Mouse (Mus musculus): ENCODE results near the gene Rac1. TPM values are rescaled to one million over a fixed set of nuclear protein-coding genes. Genes with fewer than 3 reads are reported as not detected.
"Not testable (repeated sequence)": the region's sequence is repeated elsewhere in the genome, so short reads cannot be mapped to it uniquely, and the experiment has no call there.

The Rac1 gene
- polyA plus RNA-seq, 1 experiment from 2014 or later, result 346 TPM

- no peaks in the 10 kb centered on the region for H3K27me3 ChIP-seq (ENCODE audit: poor library complexity, severe bottlenecking)
- H3K4me1 ChIP-seq, result no peaks in the 10 kb centered on the region
- H3K9me3 ChIP-seq, result no peaks in the 10 kb centered on the region
- no peak overlapping the region for H3K27ac ChIP-seq
- no peak overlapping the region for H3K4me3 ChIP-seq
- 91% methylated on average over 8 of the region's 8 CpGs for WGBS
- no peak for DNase-seq (ENCODE audit: extremely low spot score, low spot score)
- H3K36me3 ChIP-seq (replicated peaks), result peaks cover 93% of the 10 kb centered on the region
Observed at GRCm38 (mm10) chr5:143501140-143501539, 26.7 kb downstream of the Rac1 start.

DNA sequence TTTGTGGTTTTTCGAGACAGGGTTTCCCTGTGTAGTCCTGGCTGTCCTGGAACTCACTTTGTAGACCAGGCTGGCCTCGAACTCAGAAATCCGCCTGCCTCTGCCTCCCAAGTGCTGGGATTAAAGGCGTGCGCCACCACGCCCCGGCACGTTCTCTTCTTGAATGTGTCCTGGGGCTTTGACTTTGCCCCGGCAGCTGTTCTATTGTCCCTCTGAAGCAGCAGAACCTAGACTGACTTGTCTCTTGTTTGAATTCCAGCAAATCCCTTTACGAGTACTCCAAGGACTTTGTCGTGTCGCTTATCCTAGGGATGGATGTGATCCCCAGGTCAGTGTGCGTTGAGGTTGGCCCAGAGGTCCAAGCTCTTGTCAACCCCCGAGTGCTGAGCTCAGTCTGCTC, 27.1 kb downstream of the Rac1 start:
- H3K27me3 ChIP-seq (ENCODE audit: poor library complexity, severe bottlenecking); DNase-seq (ENCODE audit: extremely low spot score, low spot score); H3K4me1 ChIP-seq; H3K9me3 ChIP-seq; H3K27ac ChIP-seq; H3K4me3 ChIP-seq: not testable (repeated sequence)
- peaks cover 93% of the 10 kb centered on the region for H3K36me3 ChIP-seq (replicated peaks)
- WGBS, result 91% methylated on average over 14 of the region's 14 CpGs

DNA sequence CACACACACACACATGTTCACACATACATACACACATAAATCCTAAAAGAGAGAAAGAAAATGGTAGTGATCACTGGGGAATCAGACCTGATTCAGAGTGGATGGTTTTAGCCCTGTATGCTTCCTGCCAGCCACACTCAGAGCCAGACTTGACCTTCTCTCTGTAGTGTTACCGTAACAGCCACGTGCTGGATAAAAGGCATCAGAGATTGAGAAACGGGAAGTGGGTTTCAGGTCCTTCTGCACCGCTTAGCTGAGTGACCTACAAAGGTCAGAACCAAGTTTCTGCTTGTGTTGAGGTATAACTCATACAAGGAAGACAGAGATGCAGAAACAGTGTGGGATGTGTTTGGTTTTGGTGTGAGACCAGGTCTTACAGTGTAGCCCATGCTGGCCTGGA, 28.1 kb downstream of the Rac1 start:
- 90% methylated on average over 4 of the region's 4 CpGs for WGBS
- Histone ChIP-seq H3K27ac (no peak overlapping the region), H3K9me3 (no peaks in the 10 kb centered on the region), H3K27me3 (ENCODE audit: poor library complexity, severe bottlenecking) (no peaks in the 10 kb centered on the region), H3K4me3 (no peak overlapping the region), H3K4me1 (no peaks in the 10 kb centered on the region), H3K36me3 (replicated peaks) (peaks cover 93% of the 10 kb centered on the region)
- DNase-seq (ENCODE audit: extremely low spot score, low spot score), result no peak

DNA sequence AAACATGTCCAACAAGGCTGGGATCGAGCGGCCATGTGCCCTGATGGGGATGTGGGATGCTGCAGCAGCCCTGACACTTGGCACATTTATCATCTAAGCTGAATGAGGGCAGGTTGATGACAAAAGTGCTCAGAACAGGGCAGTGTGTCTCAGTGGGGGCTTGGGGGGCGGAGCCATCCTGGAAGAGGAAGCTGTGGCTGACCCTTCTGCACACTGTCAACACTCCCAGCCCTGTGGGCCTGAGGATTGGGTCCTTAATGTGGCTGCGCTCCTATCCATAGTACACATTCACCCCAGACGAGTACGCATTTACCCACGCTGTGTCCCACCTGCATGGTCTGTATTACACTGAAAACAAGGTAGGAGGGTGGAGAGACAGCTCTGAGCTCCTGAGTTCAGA, 28.6 kb downstream of the Rac1 start:
- no peak overlapping the region for H3K4me3 ChIP-seq

DNA sequence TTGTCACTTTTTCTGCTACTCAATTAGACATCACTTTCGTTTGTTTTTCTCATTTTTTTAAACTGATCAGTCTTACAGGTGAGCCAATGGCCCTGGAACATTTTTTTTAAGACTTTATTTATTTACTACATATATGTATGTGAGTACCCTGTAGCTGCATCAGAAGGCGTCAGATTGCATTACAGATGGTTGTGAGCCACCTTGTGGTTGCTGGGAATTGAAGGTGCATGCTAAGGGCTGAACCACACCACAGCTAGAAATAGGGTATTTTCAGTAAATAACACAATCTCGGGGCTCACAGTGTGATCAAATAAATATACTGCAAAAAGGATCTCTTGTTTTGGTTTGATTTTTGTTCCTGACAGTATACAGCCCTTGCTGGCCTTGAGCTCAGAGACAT, 30.4 kb downstream of the Rac1 start:
- no peaks in the 10 kb centered on the region for H3K4me1 ChIP-seq
- no peak overlapping the region for H3K27ac ChIP-seq
- H3K9me3 ChIP-seq, result no peaks in the 10 kb centered on the region
- no peaks in the 10 kb centered on the region for H3K27me3 ChIP-seq (ENCODE audit: poor library complexity, severe bottlenecking)
- H3K4me3 ChIP-seq, result no peak overlapping the region
- H3K36me3 ChIP-seq (replicated peaks), result peaks cover 93% of the 10 kb centered on the region
- 80% methylated on average over 3 of the region's 3 CpGs for WGBS
- no peak for DNase-seq (ENCODE audit: extremely low spot score, low spot score)

More for the DNA sequence above, 28.6 kb downstream of the Rac1 start:
- no peak overlapping the region for H3K27ac ChIP-seq
- H3K9me3 ChIP-seq, result no peaks in the 10 kb centered on the region
- WGBS, result 92% methylated on average over 7 of the region's 7 CpGs
- no peaks in the 10 kb centered on the region for H3K27me3 ChIP-seq (ENCODE audit: poor library complexity, severe bottlenecking)
- H3K36me3 ChIP-seq (replicated peaks), result peaks cover 93% of the 10 kb centered on the region
- DNase-seq (ENCODE audit: extremely low spot score, low spot score), result no peak
- no peaks in the 10 kb centered on the region for H3K4me1 ChIP-seq

DNA sequence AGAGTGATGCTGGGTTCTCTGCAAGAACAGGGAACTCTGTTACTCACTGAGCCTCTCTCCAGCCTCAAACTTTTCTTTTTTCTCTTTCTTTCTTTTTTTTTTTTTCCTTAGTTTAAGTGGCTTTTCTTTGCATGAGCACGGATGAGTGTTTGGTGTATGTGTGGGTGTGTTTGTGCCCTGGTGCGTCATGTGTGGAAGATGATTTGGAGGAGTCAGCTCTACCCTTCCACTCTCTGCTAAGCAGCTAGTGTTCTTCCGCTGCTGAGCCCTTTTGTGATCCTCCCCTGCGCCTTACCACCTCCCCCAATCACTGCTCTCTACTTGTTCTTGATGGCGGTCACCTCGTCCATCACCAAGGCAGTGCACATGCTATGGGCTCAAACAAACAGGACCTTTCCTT, 32.1 kb downstream of the Rac1 start:
- no peak for DNase-seq (ENCODE audit: extremely low spot score, low spot score)
- Histone ChIP-seq H3K4me3 (no peak overlapping the region), H3K27ac (no peak overlapping the region), H3K36me3 (replicated peaks) (peaks cover 93% of the 10 kb centered on the region), H3K4me1 (no peaks in the 10 kb centered on the region), H3K27me3 (ENCODE audit: poor library complexity, severe bottlenecking) (no peaks in the 10 kb centered on the region), H3K9me3 (no peaks in the 10 kb centered on the region)
- 92% methylated on average over 6 of the region's 6 CpGs for WGBS

GRCm38 (mm10) chr5:143493163-143493562, 34.7 kb downstream of the Rac1 start:
- Histone ChIP-seq H3K4me3 (no peak overlapping the region), H3K36me3 (replicated peaks) (peaks cover 96% of the 10 kb centered on the region), H3K27me3 (ENCODE audit: poor library complexity, severe bottlenecking) (no peaks in the 10 kb centered on the region), H3K9me3 (no peaks in the 10 kb centered on the region), H3K27ac (no peak overlapping the region), H3K4me1 (no peaks in the 10 kb centered on the region)
- WGBS, result 94% methylated on average over 10 of the region's 10 CpGs
- DNase-seq (ENCODE audit: extremely low spot score, low spot score), result no peak

- 88% methylated on average over 4 of the region's 4 CpGs for WGBS
- Histone ChIP-seq H3K27me3 (ENCODE audit: poor library complexity, severe bottlenecking) (no peaks in the 10 kb centered on the region), H3K36me3 (replicated peaks) (peaks cover 97% of the 10 kb centered on the region), H3K9me3 (no peaks in the 10 kb centered on the region), H3K27ac (no peak overlapping the region), H3K4me3 (no peak overlapping the region), H3K4me1 (no peaks in the 10 kb centered on the region)
- no peak for DNase-seq (ENCODE audit: extremely low spot score, low spot score)
Observed at GRCm38 (mm10) chr5:143491736-143492135, 36.1 kb downstream of the Rac1 start.

- DNase-seq (ENCODE audit: extremely low spot score, low spot score), result no peak
- no peak overlapping the region for H3K4me3 ChIP-seq
- no peaks in the 10 kb centered on the region for H3K4me1 ChIP-seq
- no peaks in the 10 kb centered on the region for H3K9me3 ChIP-seq
- peaks cover 98% of the 10 kb centered on the region for H3K36me3 ChIP-seq (replicated peaks)
- H3K27me3 ChIP-seq (ENCODE audit: poor library complexity, severe bottlenecking), result no peaks in the 10 kb centered on the region
- H3K27ac ChIP-seq, result no peak overlapping the region
- WGBS, result 90% methylated on average over 14 of the region's 14 CpGs
Observed at GRCm38 (mm10) chr5:143489749-143490342, 38.0 kb downstream of the Rac1 start.

DNA sequence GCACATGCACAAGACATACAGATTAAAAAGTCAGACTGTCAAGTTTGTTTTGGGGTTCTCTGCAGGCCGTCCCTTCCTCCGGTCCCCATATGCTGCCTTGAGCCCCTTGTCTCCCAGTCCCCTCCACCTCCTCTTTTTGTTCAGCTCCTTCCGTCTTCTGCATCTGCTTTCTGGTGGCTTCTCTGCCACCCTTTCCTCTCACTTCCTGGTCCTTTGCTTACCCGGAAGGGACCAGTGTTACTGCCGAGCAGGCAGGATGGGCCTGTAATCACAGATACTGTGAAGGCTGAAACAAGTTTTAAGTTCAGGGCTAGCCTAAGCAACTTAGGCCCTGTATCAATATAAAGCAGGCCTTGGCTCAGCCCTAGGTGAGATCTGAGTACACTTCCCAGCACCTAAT, 39.8 kb downstream of the Rac1 start:
- Histone ChIP-seq H3K27me3 (ENCODE audit: poor library complexity, severe bottlenecking) (no peaks in the 10 kb centered on the region), H3K27ac (no peak overlapping the region), H3K4me3 (no peak overlapping the region), H3K9me3 (no peaks in the 10 kb centered on the region), H3K36me3 (replicated peaks) (peaks cover 99% of the 10 kb centered on the region), H3K4me1 (no peaks in the 10 kb centered on the region)
- no peak for DNase-seq (ENCODE audit: extremely low spot score, low spot score)
- WGBS, result 92% methylated on average over 5 of the region's 5 CpGs

GRCm38 (mm10) chr5:143487193-143487592, 40.6 kb downstream of the Rac1 start:
- DNase-seq (ENCODE audit: extremely low spot score, low spot score), result no peak
- peaks cover 99% of the 10 kb centered on the region for H3K36me3 ChIP-seq (replicated peaks)
- H3K27ac ChIP-seq, result no peak overlapping the region
- H3K9me3 ChIP-seq, result no peaks in the 10 kb centered on the region
- 94% methylated on average over 10 of the region's 10 CpGs for WGBS
- no peaks in the 10 kb centered on the region for H3K27me3 ChIP-seq (ENCODE audit: poor library complexity, severe bottlenecking)
- no peak overlapping the region for H3K4me3 ChIP-seq
- no peaks in the 10 kb centered on the region for H3K4me1 ChIP-seq

DNA sequence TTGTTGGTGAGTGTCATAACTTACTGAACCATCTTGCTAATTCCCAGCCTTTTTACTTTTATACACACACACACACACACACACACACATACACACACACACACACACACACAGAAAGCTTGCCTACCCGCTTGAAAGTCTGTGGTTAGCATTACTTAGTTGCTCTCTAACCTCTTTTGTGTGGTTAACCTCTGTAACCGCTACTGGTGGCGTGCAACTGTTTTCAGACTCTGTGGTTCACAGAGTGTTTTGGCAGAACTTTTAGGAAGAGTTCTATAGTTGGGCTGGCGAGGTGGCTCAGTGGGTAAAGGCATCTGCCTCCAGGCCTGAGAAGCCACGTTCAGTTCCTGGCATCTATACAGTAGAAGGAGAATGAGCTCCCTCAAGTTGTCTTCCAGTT, 42.9 kb downstream of the Rac1 start:
- Histone ChIP-seq H3K27ac (no peak overlapping the region), H3K27me3 (ENCODE audit: poor library complexity, severe bottlenecking) (no peaks in the 10 kb centered on the region), H3K36me3 (replicated peaks) (peaks cover 94% of the 10 kb centered on the region), H3K4me3 (no peak overlapping the region), H3K9me3 (no peaks in the 10 kb centered on the region), H3K4me1 (no peaks in the 10 kb centered on the region)
- WGBS, result 95% methylated on average over 5 of the region's 5 CpGs
- no peak for DNase-seq (ENCODE audit: extremely low spot score, low spot score)

DNA sequence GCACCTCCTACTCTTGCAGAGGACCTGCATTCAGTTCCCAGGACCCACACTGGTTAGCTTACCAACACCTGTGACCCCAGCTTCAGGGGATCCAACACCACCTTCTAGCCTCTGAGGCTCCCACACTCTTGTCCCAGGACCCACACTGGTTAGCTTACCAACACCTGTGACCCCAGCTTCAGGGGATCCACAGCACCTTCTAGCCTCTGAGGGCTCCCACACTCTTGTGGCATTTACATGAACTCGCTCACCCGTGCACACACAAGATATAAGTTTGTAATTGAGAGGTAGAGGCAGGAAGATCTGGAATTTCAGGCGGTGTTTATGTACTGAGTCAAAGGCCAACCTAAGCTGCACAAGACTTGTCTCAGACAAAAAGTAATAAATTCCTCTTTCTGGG, 49.9 kb downstream of the Rac1 start:
- Histone ChIP-seq H3K27me3 (ENCODE audit: poor library complexity, severe bottlenecking) (no peaks in the 10 kb centered on the region), H3K4me3 (no peak overlapping the region), H3K36me3 (replicated peaks) (peaks cover 95% of the 10 kb centered on the region), H3K9me3 (no peaks in the 10 kb centered on the region), H3K4me1 (no peaks in the 10 kb centered on the region), H3K27ac (no peak overlapping the region)
- no peak for DNase-seq (ENCODE audit: extremely low spot score, low spot score)
- 91% methylated on average over 3 of the region's 3 CpGs for WGBS

DNA sequence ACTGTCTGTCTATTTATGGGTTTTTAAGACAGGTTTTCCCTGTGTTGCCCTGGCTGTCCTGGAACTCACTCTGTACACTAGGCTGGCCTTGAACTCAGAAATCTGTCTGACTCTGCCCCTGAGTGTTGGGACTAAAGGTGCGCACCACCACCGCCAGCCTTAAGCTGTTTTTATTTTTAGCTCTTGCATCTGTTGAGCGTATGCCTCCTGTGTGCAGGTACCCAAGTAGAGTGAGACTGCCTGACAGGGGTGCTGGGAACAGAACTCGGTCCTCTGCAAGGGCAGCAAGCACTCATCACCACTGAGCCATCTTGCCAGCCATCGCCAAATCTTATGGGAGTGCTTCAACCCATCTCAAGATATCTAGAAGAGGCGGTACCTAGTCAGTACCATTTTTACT, 51.8 kb downstream of the Rac1 start:
- Histone ChIP-seq H3K4me1 (no peaks in the 10 kb centered on the region), H3K27me3 (ENCODE audit: poor library complexity, severe bottlenecking) (no peaks in the 10 kb centered on the region), H3K36me3 (replicated peaks) (peaks cover 98% of the 10 kb centered on the region), H3K9me3 (no peaks in the 10 kb centered on the region), H3K4me3 (no peak overlapping the region), H3K27ac (no peak overlapping the region)
- WGBS, result 98% methylated on average over 6 of the region's 6 CpGs
- DNase-seq (ENCODE audit: extremely low spot score, low spot score), result no peak

All from forebrain, embryonic 10.5 days (tissue).